Mouse (Mus musculus): ENCODE data around the gene Mat2a.

GRCm38 (mm10) chr6:72466171-72466570 lies 26.8 kb upstream of the Mat2a start:
- no peak for TF ChIP-seq RCOR1 (IDR thresholded peaks at IDR 0.05; ENCODE audit: low read depth, low read length)
- no peak for TF ChIP-seq ELF1 (IDR thresholded peaks at IDR 0.05; ENCODE audit: low read depth, low read length)
- no peak for TF ChIP-seq CTCF (IDR thresholded peaks at IDR 0.05 in 2 of 3, conservative IDR thresholded peaks at IDR 0.05 in 1 of 3; ENCODE audit: control insufficient read depth in 1 of 3, insufficient read depth in 1 of 3, low read depth in 2 of 3, low read length in 3 of 3, poor library complexity in 1 of 3, severe bottlenecking in 1 of 3)
- TF ChIP-seq EP300 (IDR thresholded peaks at IDR 0.05; ENCODE audit: low read depth in 1 of 2, low read length in 2 of 2) = no peak
- no peak for TF ChIP-seq GATA1 (IDR thresholded peaks at IDR 0.05; ENCODE audit: low read depth, low read length)
- TF ChIP-seq MYC (IDR thresholded peaks at IDR 0.05; ENCODE audit: low read depth, low read length) = no peak
- TF ChIP-seq MAX (IDR thresholded peaks at IDR 0.05; ENCODE audit: low read length) = no peak
- no peak for TF ChIP-seq CHD2 (IDR thresholded peaks at IDR 0.05; ENCODE audit: low read length)
- no peak for TF ChIP-seq ZC3H11A (IDR thresholded peaks at IDR 0.05; ENCODE audit: low read depth, low read length)
- TF ChIP-seq POLR2A (IDR thresholded peaks at IDR 0.05; ENCODE audit: control insufficient read depth in 1 of 2, insufficient read depth in 1 of 2, low read depth in 1 of 2, low read length in 2 of 2, poor library complexity in 1 of 2) = no peak
- no peak for TF ChIP-seq MAZ (IDR thresholded peaks at IDR 0.05; ENCODE audit: low read depth, low read length)

Measured in MEL (cell line).